Mouse (Mus musculus): Measurements from ENCODE around the gene Nsdhl. TPM values are rescaled to one million over a fixed set of nuclear protein-coding genes. Genes with fewer than 3 reads are reported as not detected.

Gene Nsdhl
- polyA plus RNA-seq, 1 experiment: 32.6 TPM

DNA sequence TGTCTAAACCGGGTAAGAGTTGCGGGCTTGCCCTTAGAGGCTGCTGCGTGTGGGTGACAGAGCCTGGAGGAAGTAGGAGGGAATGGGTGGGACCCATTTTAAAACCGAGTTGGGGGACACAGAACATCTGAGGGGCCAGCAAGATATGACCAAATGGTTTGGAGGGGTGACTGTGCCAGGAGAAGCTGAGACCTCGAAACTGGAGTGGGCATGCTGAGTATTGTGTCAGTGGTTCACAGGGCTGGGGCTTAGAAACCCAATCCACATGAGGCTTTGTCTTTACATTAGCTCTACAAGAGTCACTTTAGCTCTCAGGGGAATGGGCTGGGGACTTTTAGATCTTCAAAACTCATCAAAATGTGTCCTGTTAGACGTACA is 314 bp downstream of the Nsdhl start:
- Histone ChIP-seq H3K27ac (ENCODE audit: insufficient read depth, low read length) (no peak overlapping the region), H3K27me3 (ENCODE audit: control insufficient read depth, insufficient read depth, low read length) (no peaks in the 10 kb centered on the region), H3K4me1 (ENCODE audit: control insufficient read depth, insufficient read depth, low read length) (no peaks in the 10 kb centered on the region), H3K4me3 (replicated peaks; ENCODE audit: insufficient read depth, low read depth, low read length) (peak overlapping the region; percentile 90)
- 5% methylated on average over 6 of the region's 6 CpGs for WGBS
- DNase-seq: no peak
- TF ChIP-seq CTCF (IDR thresholded peaks at IDR 0.05; ENCODE audit: borderline replicate concordance, insufficient read depth, low read depth, low read length): no peak
- no peak for TF ChIP-seq POLR2A (IDR thresholded peaks at IDR 0.05; ENCODE audit: borderline replicate concordance, insufficient read depth, low read length)

GRCm38 (mm10) chrX:72921391-72921790 is 3.0 kb downstream of the Nsdhl start:
- TF ChIP-seq CTCF (IDR thresholded peaks at IDR 0.05; ENCODE audit: borderline replicate concordance, insufficient read depth, low read depth, low read length) (no peak), POLR2A (IDR thresholded peaks at IDR 0.05; ENCODE audit: borderline replicate concordance, insufficient read depth, low read length) (no peak)
- H3K4me1 ChIP-seq (ENCODE audit: control insufficient read depth, insufficient read depth, low read length): no peaks in the 10 kb centered on the region
- no peaks in the 10 kb centered on the region for H3K27me3 ChIP-seq (ENCODE audit: control insufficient read depth, insufficient read depth, low read length)
- DNase-seq: no peak
- no peak overlapping the region for H3K4me3 ChIP-seq (replicated peaks; ENCODE audit: insufficient read depth, low read depth, low read length)
- no peak overlapping the region for H3K27ac ChIP-seq (ENCODE audit: insufficient read depth, low read length)
- WGBS: 84% methylated on average over 2 of the region's 2 CpGs

DNA sequence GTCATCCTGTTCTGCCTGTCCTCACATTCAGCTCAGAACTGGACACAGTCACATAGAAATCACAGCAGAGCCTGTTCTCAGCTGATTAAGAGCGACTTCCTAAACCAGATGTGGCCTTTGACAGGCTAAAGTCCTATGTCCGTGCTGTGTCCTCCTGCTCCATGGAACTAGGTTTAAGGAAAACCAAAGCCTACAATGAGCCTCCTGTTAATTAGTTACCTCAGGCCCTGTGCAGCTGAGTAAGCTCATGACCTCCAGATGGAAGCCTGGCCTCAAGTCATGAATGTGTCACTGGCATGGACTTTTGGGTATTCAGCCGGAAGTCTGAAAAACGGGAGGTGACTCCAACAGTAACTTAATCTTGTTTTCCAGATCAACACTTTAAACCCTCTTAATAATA is 35.1 kb downstream of the Nsdhl start:
- no peak for DNase-seq
- H3K4me1 ChIP-seq (ENCODE audit: control insufficient read depth, insufficient read depth, low read length): no peaks in the 10 kb centered on the region
- WGBS: 72% methylated on average over 4 of the region's 4 CpGs
- no peak overlapping the region for H3K4me3 ChIP-seq (replicated peaks; ENCODE audit: insufficient read depth, low read depth, low read length)
- TF ChIP-seq POLR2A (IDR thresholded peaks at IDR 0.05; ENCODE audit: borderline replicate concordance, insufficient read depth, low read length) (no peak), CTCF (IDR thresholded peaks at IDR 0.05; ENCODE audit: borderline replicate concordance, insufficient read depth, low read depth, low read length) (no peak)
- H3K27me3 ChIP-seq (ENCODE audit: control insufficient read depth, insufficient read depth, low read length): no peaks in the 10 kb centered on the region
- H3K27ac ChIP-seq (ENCODE audit: insufficient read depth, low read length): no peak overlapping the region

- 85% methylated on average over 4 of the region's 4 CpGs for WGBS
- TF ChIP-seq CTCF (IDR thresholded peaks at IDR 0.05; ENCODE audit: borderline replicate concordance, insufficient read depth, low read depth, low read length) (no peak), POLR2A (IDR thresholded peaks at IDR 0.05; ENCODE audit: borderline replicate concordance, insufficient read depth, low read length) (no peak)
- H3K4me3 ChIP-seq (replicated peaks; ENCODE audit: insufficient read depth, low read depth, low read length): no peak overlapping the region
Measured at GRCm38 (mm10) chrX:72956486-72956885, 38.1 kb downstream of the Nsdhl start.

GRCm38 (mm10) chrX:72960431-72960830 is 42.1 kb downstream of the Nsdhl start:
- Histone ChIP-seq H3K27me3 (ENCODE audit: control insufficient read depth, insufficient read depth, low read length) (no peaks in the 10 kb centered on the region), H3K4me3 (replicated peaks; ENCODE audit: insufficient read depth, low read depth, low read length) (no peak overlapping the region), H3K27ac (ENCODE audit: insufficient read depth, low read length) (no peak overlapping the region), H3K4me1 (ENCODE audit: control insufficient read depth, insufficient read depth, low read length) (no peaks in the 10 kb centered on the region)
- WGBS: 96% methylated on average over 4 of the region's 4 CpGs
- no peak for DNase-seq
- no peak for TF ChIP-seq CTCF (IDR thresholded peaks at IDR 0.05; ENCODE audit: borderline replicate concordance, insufficient read depth, low read depth, low read length)

More at GRCm38 (mm10) chrX:72956486-72956885, 38.1 kb downstream of the Nsdhl start:
- no peak for DNase-seq
- H3K4me1 ChIP-seq (ENCODE audit: control insufficient read depth, insufficient read depth, low read length): no peaks in the 10 kb centered on the region
- H3K27me3 ChIP-seq (ENCODE audit: control insufficient read depth, insufficient read depth, low read length): no peaks in the 10 kb centered on the region
- no peak overlapping the region for H3K27ac ChIP-seq (ENCODE audit: insufficient read depth, low read length)

DNA sequence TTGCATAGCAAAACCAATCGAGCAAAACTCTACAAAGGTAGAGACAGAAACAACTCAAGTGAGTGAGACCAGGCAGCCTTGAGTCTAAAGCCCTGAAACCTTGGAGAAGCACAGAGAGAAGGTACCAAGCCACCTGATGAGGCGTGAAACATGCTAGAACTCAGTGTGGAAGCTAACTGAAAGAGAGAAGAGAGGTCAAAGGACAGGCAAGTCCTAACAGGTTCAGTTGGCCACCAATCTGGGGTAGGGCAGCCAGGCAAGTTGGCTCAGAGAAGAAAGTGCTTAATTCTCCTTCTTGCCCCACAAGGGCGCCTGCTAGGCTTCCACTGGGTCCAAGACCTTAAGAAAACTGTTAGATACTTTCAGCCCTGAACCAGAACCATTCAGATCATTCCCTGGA is 43.2 kb downstream of the Nsdhl start:
- TF ChIP-seq POLR2A (IDR thresholded peaks at IDR 0.05; ENCODE audit: borderline replicate concordance, insufficient read depth, low read length) (no peak), CTCF (IDR thresholded peaks at IDR 0.05; ENCODE audit: borderline replicate concordance, insufficient read depth, low read depth, low read length) (no peak)
- Histone ChIP-seq H3K4me3 (replicated peaks; ENCODE audit: insufficient read depth, low read depth, low read length) (no peak overlapping the region), H3K27ac (ENCODE audit: insufficient read depth, low read length) (no peak overlapping the region), H3K27me3 (ENCODE audit: control insufficient read depth, insufficient read depth, low read length) (no peaks in the 10 kb centered on the region), H3K4me1 (ENCODE audit: control insufficient read depth, insufficient read depth, low read length) (no peaks in the 10 kb centered on the region)
- WGBS: 92% methylated on average over 3 of the region's 3 CpGs
- DNase-seq: no peak

GRCm38 (mm10) chrX:72962743-72963142 is 44.4 kb downstream of the Nsdhl start:
- H3K27me3 ChIP-seq (ENCODE audit: control insufficient read depth, insufficient read depth, low read length): no peaks in the 10 kb centered on the region
- no peaks in the 10 kb centered on the region for H3K4me1 ChIP-seq (ENCODE audit: control insufficient read depth, insufficient read depth, low read length)
- H3K4me3 ChIP-seq (replicated peaks; ENCODE audit: insufficient read depth, low read depth, low read length): no peak overlapping the region
- H3K27ac ChIP-seq (ENCODE audit: insufficient read depth, low read length): no peak overlapping the region
- WGBS: 38% methylated on average over 3 of the region's 3 CpGs
- no peak for DNase-seq
- TF ChIP-seq POLR2A (IDR thresholded peaks at IDR 0.05; ENCODE audit: borderline replicate concordance, insufficient read depth, low read length) (no peak), CTCF (IDR thresholded peaks at IDR 0.05; ENCODE audit: borderline replicate concordance, insufficient read depth, low read depth, low read length) (no peak)

GRCm38 (mm10) chrX:72982831-72983230 is 64.5 kb downstream of the Nsdhl start:
- Histone ChIP-seq H3K4me1 (ENCODE audit: control insufficient read depth, insufficient read depth, low read length) (no peaks in the 10 kb centered on the region), H3K4me3 (replicated peaks; ENCODE audit: insufficient read depth, low read depth, low read length) (no peak overlapping the region), H3K27me3 (ENCODE audit: control insufficient read depth, insufficient read depth, low read length) (no peaks in the 10 kb centered on the region), H3K27ac (ENCODE audit: insufficient read depth, low read length) (no peak overlapping the region)
- TF ChIP-seq POLR2A (IDR thresholded peaks at IDR 0.05; ENCODE audit: borderline replicate concordance, insufficient read depth, low read length) (no peak), CTCF (IDR thresholded peaks at IDR 0.05; ENCODE audit: borderline replicate concordance, insufficient read depth, low read depth, low read length) (no peak)
- DNase-seq: no peak
- WGBS: 49% methylated on average over 6 of the region's 6 CpGs

Measured in cerebellum, adult 2 months (tissue).